Mouse (Mus musculus) limb, embryonic 13.5 days (tissue): ENCODE results near the gene Gm44805. TPM values are rescaled to one million over a fixed set of nuclear protein-coding genes. Genes with fewer than 3 reads are reported as not detected.

Experiments used
- ATAC-seq: fragments of 200-750 bp; cut with Nextera tagmentation; 2 replicates; pipeline ENCODE4 v1.8.0; 2017; ENCODE audit warnings: low read depth, moderate number of reproducible peaks, moderate TSS enrichment; ENCODE audit not compliant: low FRiP score
- H3K27ac ChIP-seq: fragments of 300-500 bp; sonication (generic); 2 replicates; pipeline ENCODE4 v1.5.1; 2015; ENCODE audit warnings: inconsistent platforms, mild to moderate bottlenecking, moderate library complexity
- H3K27me3 ChIP-seq: fragments of 300-500 bp; sonication (generic); 2 replicates; pipeline ENCODE4 v1.6.1; 2015; ENCODE audit warnings: mild to moderate bottlenecking, inconsistent platforms
- H3K36me3 ChIP-seq: fragments of 300-500 bp; sonication (generic); 2 replicates; pipeline ENCODE4 v1.6.1; 2015; ENCODE audit warnings: inconsistent platforms, mild to moderate bottlenecking, moderate library complexity
- H3K4me1 ChIP-seq: fragments of 300-500 bp; sonication (generic); 2 replicates; pipeline ENCODE4 v1.6.1; 2015; ENCODE audit warnings: inconsistent platforms
- H3K4me2 ChIP-seq: fragments of 300-500 bp; sonication (generic); replicated peaks from 2 replicates; pipeline ENCODE4 v1.6.1; 2015; ENCODE audit warnings: inconsistent platforms, mild to moderate bottlenecking, moderate library complexity
- H3K4me3 ChIP-seq: fragments of 300-500 bp; sonication (generic); 2 replicates; pipeline ENCODE4 v1.5.1; 2015; ENCODE audit warnings: moderate library complexity, mild to moderate bottlenecking, inconsistent platforms
- H3K9ac ChIP-seq: fragments of 300-500 bp; sonication (generic); 2 replicates; pipeline ENCODE4 v1.6.1; 2015; ENCODE audit warnings: mild to moderate bottlenecking, inconsistent platforms
- H3K9me3 ChIP-seq: fragments of 300-500 bp; sonication (generic); 2 replicates; pipeline ENCODE4 v1.6.1; 2016; ENCODE audit warnings: inconsistent platforms
- WGBS: fragments of 180-500 bp; shearing (Covaris S2); methylation state at CpG from one replicate; pipeline ENCODE4 v1.1.7; 2015; 5-methylcytosine and 5-hydroxymethylcytosine counted together
- polyA plus RNA-seq: library from polyadenylated mRNA; unstranded; fragments of >200 nt; fragmentation: Nextera tagmentation; extraction: Ambion mirVana; gene quantifications from 2 replicates; pipeline ENCODE4 v1.2.1, GENCODE M21; 2015

The Gm44805 gene
- polyA plus RNA-seq, 1 experiment from 2014 or later, result not detected

DNA sequence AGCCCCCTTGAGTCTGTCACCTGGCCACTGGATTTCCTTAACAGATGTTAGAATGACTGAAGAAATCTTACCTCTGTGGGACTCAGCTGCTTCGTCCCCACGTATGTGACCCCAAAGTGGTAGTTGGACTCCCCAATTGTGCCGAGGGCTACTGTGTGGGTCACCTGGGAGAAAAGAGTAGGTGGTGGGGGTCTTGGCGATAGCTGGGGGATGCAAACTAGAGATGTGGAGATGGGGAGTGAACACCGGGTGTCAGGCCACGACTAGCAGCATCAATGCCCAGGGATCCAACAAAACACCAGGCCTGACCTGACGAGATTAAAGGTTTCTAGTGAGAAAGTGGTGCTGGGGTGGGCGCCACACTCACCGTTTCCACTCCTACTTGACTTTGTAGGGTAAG lies 32.4 kb upstream of the Gm44805 start:
- ATAC-seq, result no peak
- H3K27ac ChIP-seq, result no peak overlapping the region
- peaks cover 70% of the 10 kb centered on the region for H3K36me3 ChIP-seq
- no peak overlapping the region for H3K9ac ChIP-seq
- peak overlapping the region; percentile 100 for H3K4me3 ChIP-seq
- H3K4me2 ChIP-seq, result peak overlapping the region; percentile 93
- no peaks in the 10 kb centered on the region for H3K27me3 ChIP-seq
- H3K4me1 ChIP-seq, result peaks cover 22% of the 10 kb centered on the region
- H3K9me3 ChIP-seq, result no peaks in the 10 kb centered on the region
- WGBS, result 82% methylated on average over 9 of the region's 9 CpGs

DNA sequence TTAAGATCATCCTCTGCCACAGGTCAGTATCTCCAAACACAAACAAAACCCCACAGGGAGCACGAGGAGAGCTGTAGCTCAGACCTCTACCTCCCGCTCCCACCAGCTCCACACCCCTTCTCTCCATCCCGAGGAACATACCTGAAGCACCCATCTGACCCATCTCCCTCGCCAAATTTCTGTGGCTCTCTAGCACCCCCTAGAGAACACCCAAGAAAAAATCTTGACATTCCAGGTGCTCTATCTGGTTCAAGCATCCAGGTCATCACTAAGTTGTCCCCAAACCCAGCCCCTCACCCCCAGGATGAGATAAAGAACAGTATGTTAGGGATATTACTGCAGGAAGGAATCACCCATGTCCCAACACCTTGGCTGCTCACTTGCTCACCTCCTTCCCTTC lies 32.0 kb upstream of the Gm44805 start:
- peaks cover 68% of the 10 kb centered on the region for H3K36me3 ChIP-seq
- H3K27ac ChIP-seq, result no peak overlapping the region
- H3K4me3 ChIP-seq, result no peak overlapping the region; the same call in 1 of the 2 replicates
- ATAC-seq, result no peak
- no peak overlapping the region for H3K4me2 ChIP-seq
- H3K4me1 ChIP-seq, result peaks cover 22% of the 10 kb centered on the region
- no peaks in the 10 kb centered on the region for H3K9me3 ChIP-seq
- no peak overlapping the region for H3K9ac ChIP-seq
- H3K27me3 ChIP-seq, result no peaks in the 10 kb centered on the region
- WGBS, result 64% methylated on average over 4 of the region's 4 CpGs

DNA sequence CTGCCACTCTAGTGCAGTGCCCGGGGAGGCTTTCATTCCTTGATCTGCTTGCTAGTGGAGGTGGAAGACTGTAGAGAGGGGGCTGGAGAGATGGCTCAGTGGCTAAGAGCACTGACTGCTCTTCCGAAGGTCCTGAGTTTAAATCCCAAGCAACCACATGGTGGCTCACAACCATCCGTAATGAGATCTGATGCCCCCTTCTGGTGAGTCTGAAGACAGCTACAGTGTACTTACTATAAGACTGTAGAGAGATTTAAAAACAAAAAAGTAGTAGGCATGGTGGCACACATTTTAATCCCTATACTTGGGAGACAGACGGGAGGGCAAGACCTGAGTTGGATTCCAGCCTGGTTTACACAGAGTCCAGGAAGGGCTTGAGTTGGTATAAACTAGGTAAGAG lies 31.2 kb upstream of the Gm44805 start:
- no peak overlapping the region for H3K4me3 ChIP-seq
- H3K4me2 ChIP-seq, result no peak overlapping the region
- ATAC-seq, result no peak
- H3K27me3 ChIP-seq, result no peaks in the 10 kb centered on the region
- WGBS, result 71% methylated on average over 4 of the region's 4 CpGs
- H3K9ac ChIP-seq, result no peak overlapping the region
- H3K27ac ChIP-seq, result no peak overlapping the region
- no peaks in the 10 kb centered on the region for H3K9me3 ChIP-seq
- H3K4me1 ChIP-seq, result peaks cover 22% of the 10 kb centered on the region
- peaks cover 70% of the 10 kb centered on the region for H3K36me3 ChIP-seq

DNA sequence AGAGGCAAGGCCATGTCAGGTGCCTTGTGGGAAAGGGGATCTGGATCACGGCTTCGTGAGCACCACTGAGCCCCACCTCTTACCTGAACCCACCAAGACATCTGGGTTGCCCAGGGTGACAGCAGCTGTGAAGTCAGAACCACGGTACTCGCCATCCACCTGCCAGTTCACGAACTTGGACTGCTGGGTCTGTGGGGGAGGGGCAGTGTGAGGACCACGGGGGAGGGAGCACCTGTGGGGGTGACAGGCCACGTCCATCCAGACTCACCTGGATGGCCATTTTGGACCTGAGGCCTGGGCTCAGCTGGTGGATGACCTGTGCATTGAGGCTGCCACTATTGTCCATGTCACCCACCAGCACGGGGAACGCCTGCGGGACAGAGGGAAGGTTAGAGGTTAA lies 29.4 kb upstream of the Gm44805 start:
- Histone ChIP-seq H3K36me3 (peaks cover 73% of the 10 kb centered on the region), H3K4me2 (no peak overlapping the region), H3K4me3 (no peak overlapping the region), H3K4me1 (peaks cover 15% of the 10 kb centered on the region), H3K9me3 (no peaks in the 10 kb centered on the region), H3K27me3 (no peaks in the 10 kb centered on the region), H3K9ac (no peak overlapping the region), H3K27ac (no peak overlapping the region)
- no peak for ATAC-seq
- 95% methylated on average over 10 of the region's 10 CpGs for WGBS

DNA sequence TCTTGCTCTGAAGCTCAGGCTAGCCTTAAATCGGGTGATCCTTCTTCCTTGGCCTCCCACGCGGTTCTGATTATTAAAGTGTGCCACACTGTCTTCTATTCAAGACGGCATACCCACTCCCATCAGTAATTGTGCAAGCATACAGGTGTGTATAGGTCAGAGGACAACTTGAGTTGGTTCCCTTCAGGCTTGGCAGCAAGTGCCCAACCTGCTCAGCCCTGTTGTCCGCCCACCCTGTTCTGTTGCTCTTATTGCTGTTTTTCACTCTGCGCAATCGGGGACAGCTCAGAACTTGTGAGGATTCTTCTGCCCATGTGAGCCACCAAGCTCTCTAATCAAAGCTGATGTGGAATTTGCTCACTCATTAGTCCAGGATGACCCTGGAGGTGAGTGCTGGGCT lies 24.0 kb upstream of the Gm44805 start:
- WGBS, result 93% methylated on average over 7 of the region's 7 CpGs
- Histone ChIP-seq H3K4me1 (no peaks in the 10 kb centered on the region), H3K4me3 (no peak overlapping the region), H3K36me3 (peaks cover 77% of the 10 kb centered on the region), H3K27ac (no peak overlapping the region), H3K27me3 (no peaks in the 10 kb centered on the region), H3K9me3 (no peaks in the 10 kb centered on the region), H3K4me2 (no peak overlapping the region), H3K9ac (no peak overlapping the region)
- no peak for ATAC-seq

DNA sequence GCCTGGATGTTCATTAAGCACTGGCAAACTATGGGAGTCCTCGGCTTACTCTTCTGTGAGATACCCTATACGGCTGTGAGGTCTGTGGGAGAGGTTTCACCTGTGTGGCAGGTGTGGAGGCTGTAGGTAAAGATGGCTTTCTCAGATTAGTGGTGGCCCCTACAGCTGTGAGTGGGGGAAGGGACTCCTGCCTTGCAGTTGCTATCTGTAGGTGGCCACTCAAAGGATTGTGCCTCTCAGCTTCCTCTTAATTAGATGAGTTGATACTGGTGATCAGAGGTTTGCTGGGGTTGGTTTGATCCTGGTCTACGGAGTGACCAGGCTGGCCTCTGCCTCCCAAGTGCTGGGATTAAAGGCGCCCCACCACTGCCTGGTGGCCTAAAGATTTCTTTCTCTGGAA lies 23.3 kb upstream of the Gm44805 start:
- 87% methylated on average over 4 of the region's 4 CpGs for WGBS
- H3K36me3 ChIP-seq, result peaks cover 69% of the 10 kb centered on the region
- H3K9me3 ChIP-seq, result no peaks in the 10 kb centered on the region
- H3K4me2 ChIP-seq, result no peak overlapping the region
- H3K27me3 ChIP-seq, result no peaks in the 10 kb centered on the region
- H3K4me1 ChIP-seq, result peaks cover 2% of the 10 kb centered on the region
- no peak overlapping the region for H3K27ac ChIP-seq
- no peak overlapping the region for H3K9ac ChIP-seq
- no peak overlapping the region for H3K4me3 ChIP-seq
- ATAC-seq, result no peak

DNA sequence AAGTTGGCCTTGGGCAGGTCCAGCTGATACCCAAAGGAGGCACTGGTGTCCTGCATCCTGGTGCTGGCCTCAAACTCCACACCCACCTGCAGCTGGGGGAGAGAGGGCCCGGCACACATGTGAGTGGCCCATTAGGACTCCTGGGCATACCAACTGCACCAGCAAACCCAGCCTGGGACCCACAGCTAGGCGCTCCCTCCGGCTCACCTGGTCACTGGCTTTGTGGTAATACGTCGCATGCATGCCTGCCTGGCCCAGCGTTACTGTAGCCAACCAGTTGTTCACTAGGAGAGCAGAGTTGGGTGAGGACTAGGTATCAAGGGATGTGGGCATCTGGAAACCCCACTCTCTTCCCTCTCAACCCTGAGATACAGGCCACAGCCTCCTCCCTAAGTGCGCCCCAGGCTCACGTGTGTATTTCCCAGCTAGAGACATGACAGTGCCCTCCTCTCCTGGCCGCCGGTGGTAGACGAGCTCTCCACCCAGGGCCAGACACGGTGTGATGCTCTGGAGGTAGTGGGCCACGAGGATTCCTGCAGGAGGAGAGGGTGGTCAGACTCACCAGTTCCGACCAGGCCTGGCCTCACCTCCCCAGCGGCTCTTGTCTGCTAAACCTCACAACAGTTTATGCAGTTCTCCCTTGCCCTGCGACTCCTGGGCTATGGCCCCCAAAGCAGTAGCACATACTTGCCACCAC lies 21.8 kb upstream of the Gm44805 start:
- no peak for ATAC-seq

DNA sequence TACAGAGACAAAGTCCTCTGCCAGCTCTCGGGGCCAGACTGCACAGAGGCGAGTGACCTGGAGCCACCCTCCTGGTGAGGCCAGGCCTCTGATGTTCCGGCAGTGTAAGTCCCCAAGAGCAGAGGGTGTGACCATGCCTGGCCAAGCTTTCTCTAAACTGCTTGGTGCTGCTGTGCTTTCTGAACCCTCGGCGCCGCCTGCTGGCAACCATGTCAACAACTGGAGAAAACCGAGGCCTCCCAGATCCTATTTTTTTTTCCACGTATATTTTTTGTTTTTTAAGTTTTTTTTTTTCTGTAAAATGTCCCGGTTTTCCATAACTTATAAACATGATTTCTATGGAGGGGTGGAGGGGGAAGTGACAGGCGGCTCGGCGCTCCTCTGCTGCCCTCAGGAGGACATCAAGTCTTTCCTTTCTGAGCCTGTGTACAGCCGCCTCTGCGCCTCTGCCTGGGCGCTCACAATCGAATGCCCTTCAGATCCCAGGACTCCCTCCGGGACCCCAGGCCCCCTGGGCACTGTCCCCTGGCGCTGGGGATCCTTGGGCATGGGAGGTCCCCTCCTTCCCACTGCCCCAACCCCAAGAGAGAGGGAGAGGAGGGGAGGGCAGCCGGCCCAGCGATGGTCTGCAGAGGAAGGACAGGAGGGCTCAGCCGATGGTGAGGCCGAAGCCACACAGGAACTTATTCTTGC lies 20.0 kb upstream of the Gm44805 start:
- Histone ChIP-seq H3K4me2 (0 out of 2 replicates have a peak overlapping the region, but pooled peaks have one; percentile 7), H3K27ac (no peak overlapping the region), H3K4me3 (no peak overlapping the region), H3K9me3 (no peaks in the 10 kb centered on the region), H3K36me3 (peaks cover 49% of the 10 kb centered on the region), H3K9ac (no peak overlapping the region), H3K4me1 (peaks cover 18% of the 10 kb centered on the region), H3K27me3 (peaks cover 6% of the 10 kb centered on the region; the same call in 1 of the 2 replicates)
- ATAC-seq, result no peak
- 35% methylated on average over 22 of the region's 22 CpGs for WGBS

More for the DNA sequence above, 21.8 kb upstream of the Gm44805 start:
- peaks cover 17% of the 10 kb centered on the region for H3K4me1 ChIP-seq
- H3K4me3 ChIP-seq, result no peak overlapping the region
- no peak overlapping the region for H3K27ac ChIP-seq
- H3K36me3 ChIP-seq, result peaks cover 57% of the 10 kb centered on the region
- no peaks in the 10 kb centered on the region for H3K27me3 ChIP-seq
- H3K4me2 ChIP-seq, result no peak overlapping the region
- WGBS, result 87% methylated on average over 16 of the region's 16 CpGs
- H3K9ac ChIP-seq, result 0 out of 2 replicates have a peak overlapping the region, but pooled peaks have one; percentile 19
- H3K9me3 ChIP-seq, result no peaks in the 10 kb centered on the region

DNA sequence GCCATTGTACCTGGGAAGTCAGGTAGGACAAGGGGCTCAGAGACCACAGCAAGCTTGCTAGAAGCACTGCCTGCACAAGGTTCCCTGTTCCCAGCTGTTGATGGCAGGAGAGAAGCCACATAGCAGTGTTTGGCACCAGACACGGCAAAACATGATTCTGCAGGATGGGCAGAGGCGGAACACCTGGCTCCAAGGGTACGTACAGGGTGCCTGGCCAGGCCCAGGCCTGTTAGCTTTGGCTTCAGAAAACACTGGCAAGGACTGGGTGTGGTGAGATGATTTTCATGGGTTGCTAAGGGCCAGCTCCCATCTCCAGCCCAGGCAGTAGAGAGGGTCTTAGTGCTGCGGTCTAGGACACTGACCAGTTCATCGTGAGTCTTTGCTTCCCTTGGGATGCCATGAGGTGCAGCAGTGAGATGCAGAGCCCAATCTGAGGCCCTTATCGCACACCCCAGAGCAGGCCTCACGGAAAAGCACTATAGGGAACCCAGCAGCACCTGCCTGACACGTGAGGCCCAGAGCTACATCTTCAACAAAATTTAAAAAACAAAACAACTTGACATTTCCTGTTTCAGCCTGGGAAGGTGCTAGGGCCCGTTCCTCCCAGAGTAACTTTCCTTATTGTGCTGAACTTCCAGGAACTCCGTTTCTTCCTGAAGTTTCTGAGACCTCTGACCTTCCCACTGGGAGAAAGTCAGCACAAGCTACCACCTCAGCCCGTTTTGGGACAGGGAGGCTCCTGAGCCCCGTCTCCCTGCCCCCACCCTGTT lies 19.3 kb upstream of the Gm44805 start:
- Histone ChIP-seq H3K27me3 (peaks cover 6% of the 10 kb centered on the region; the same call in 1 of the 2 replicates), H3K4me1 (peaks cover 18% of the 10 kb centered on the region), H3K9ac (no peak overlapping the region), H3K36me3 (peaks cover 51% of the 10 kb centered on the region), H3K27ac (no peak overlapping the region), H3K4me3 (no peak overlapping the region), H3K9me3 (no peaks in the 10 kb centered on the region), H3K4me2 (0 out of 2 replicates have a peak overlapping the region, but pooled peaks have one; percentile 7)
- WGBS, result 61% methylated on average over 12 of the region's 12 CpGs
- no peak for ATAC-seq

DNA sequence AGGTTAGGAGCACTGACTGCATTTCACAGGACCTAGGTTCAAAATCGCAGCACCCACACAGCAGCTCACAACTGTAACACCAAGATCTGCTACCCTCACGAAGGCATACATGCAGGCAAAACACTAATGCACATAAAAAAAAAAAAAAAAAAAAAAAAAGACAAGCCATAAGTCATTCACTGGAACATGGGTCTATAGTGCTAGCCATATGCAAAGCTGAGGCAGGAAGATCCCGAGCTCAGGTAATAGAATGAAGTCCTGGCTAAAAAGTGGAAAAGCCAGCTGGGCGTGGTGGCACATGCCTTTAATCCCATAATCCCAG lies 18.6 kb upstream of the Gm44805 start:
- Histone ChIP-seq H3K36me3 (peaks cover 44% of the 10 kb centered on the region), H3K9ac (no peak overlapping the region), H3K27me3 (peaks cover 6% of the 10 kb centered on the region; the same call in 1 of the 2 replicates), H3K27ac (peak overlapping the region; percentile 33; the same call in 1 of the 2 replicates), H3K4me3 (no peak overlapping the region), H3K9me3 (no peaks in the 10 kb centered on the region), H3K4me1 (peaks cover 18% of the 10 kb centered on the region), H3K4me2 (peak overlapping the region; percentile 78; the same call in 1 of the 2 replicates)
- no peak for ATAC-seq
- WGBS, result 78% methylated on average over 4 of the region's 4 CpGs

DNA sequence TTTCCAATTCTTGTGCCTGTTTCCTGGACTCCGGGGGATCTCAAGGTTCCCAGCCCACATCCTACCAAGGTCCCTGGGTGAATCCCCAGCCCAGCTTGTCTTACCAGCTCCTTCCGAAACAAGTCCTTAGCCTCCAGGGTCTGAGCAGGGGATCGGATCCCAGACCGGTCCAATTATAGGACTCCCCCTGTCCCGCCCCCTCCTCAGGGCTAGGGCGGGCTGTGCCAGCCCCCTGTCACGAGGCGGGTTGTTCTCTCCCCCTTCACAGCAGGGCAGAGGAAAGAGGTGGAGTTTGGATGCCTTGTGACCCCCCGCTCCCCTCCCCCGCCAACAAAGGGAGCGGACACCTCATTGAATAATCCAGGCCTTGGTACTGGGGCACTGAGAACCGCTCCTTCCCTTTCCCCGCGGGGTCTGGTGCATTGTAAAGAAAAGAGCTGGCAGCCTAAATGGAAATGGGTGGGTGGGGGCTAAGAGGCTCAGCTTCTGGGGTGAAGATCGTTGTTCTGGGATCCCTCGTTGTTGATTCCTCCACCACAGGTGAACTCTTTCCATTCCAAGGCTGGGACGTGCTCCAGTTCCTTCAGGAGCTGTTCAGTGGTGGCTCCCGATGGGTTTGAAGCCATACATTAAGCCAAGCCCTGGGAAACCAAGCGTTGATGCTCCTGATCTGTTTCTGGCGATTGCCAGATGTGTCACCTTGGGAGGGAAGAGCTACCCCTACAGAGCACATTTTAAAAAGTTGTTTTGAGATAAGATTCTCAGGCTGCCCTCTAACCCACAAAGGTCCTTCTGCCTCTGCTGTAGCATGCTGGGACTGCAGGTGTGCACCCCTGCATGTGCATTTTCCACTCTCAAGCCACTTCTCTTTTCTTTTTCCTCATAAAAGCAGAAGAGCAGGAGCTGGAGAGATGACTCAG lies 17.9 kb upstream of the Gm44805 start, which contains the start of gene Apoe:
Gene Apoe, minus strand, starts transcription at position 282 of the 920 bp plus-strand sequence.
- H3K27ac ChIP-seq, result peak within 1 kb of the TSS; percentile 33; the same call in 1 of the 2 replicates
- H3K9me3 ChIP-seq, result no peaks in the 10 kb centered on the region
- peaks cover 18% of the 10 kb centered on the region for H3K4me1 ChIP-seq
- H3K9ac ChIP-seq, result peak within 1 kb of the TSS; percentile 68
- H3K4me3 ChIP-seq, result peak within 1 kb of the TSS; percentile 40
- H3K4me2 ChIP-seq, result peak within 1 kb of the TSS; percentile 78
- peak; percentile 46; the same call in 1 of the 2 replicates for ATAC-seq
- H3K27me3 ChIP-seq, result peaks cover 6% of the 10 kb centered on the region; the same call in 1 of the 2 replicates
- H3K36me3 ChIP-seq, result peaks cover 38% of the 10 kb centered on the region
- WGBS, result 3% methylated on average over 19 of the region's 20 CpGs
